Mouse (Mus musculus) CH12.LX (cell line): ENCODE measurements around the gene Cand1. TPM values are rescaled to one million over a fixed set of nuclear protein-coding genes. Genes with fewer than 3 reads are reported as not detected.

Experiments
- DNase-seq: peaks from one replicate; pipeline ENCODE4 v3.0.0-alpha.2; 2013; ENCODE audit errors: extremely low read depth
- H3K27ac ChIP-seq: 2 replicates; pipeline ENCODE4 v1.5.1; 2012; ENCODE audit warnings: low read depth, mild to moderate bottlenecking, control low read depth, moderate library complexity; ENCODE audit not compliant: insufficient read depth
- H3K27me3 ChIP-seq: replicated peaks from 2 replicates; pipeline ENCODE3; 2012; ENCODE audit warnings: inconsistent platforms
- H3K36me3 ChIP-seq, 2 experiments: replicated peaks in 1 of 2; 2 replicates each; pipeline versions ENCODE3 to v1.6.1; 2012; ENCODE audit warnings: inconsistent platforms in 1 of 2, low read length in 1 of 2, mild to moderate bottlenecking in 1 of 2, mixed read lengths in 1 of 2, moderate library complexity in 1 of 2; ENCODE audit not compliant: control insufficient read depth in 1 of 2, insufficient read depth in 1 of 2
- H3K4me1 ChIP-seq, 2 experiments: 2 replicates each; pipeline ENCODE4 v1.6.1; 2012; ENCODE audit warnings: inconsistent platforms in 1 of 2, moderate library complexity in 1 of 2; ENCODE audit not compliant: insufficient read depth in 2 of 2, control insufficient read depth in 1 of 2
- H3K4me2 ChIP-seq: 2 replicates; pipeline ENCODE4 v1.6.1; 2012; ENCODE audit warnings: low read depth, mild to moderate bottlenecking, control low read depth; ENCODE audit not compliant: poor library complexity, insufficient read depth, severe bottlenecking
- H3K4me3 ChIP-seq, 3 experiments: fragments of 150-350 bp in 1 of 3; sonication (generic) in 1 of 3; replicated peaks in 1 of 3; 2 replicates each; pipeline versions ENCODE3 to v1.5.1; 2011 to 2012; ENCODE audit warnings: low read depth in 2 of 3, low read length in 2 of 3, mild to moderate bottlenecking in 2 of 3, moderate library complexity in 2 of 3, control low read depth in 1 of 3, improper control_type of control experiment in 1 of 3, inconsistent platforms in 1 of 3, mixed read lengths in 1 of 3; ENCODE audit not compliant: poor library complexity in 1 of 3
- H3K79me2 ChIP-seq: replicated peaks from 2 replicates; pipeline ENCODE4 v1.6.1; 2012; ENCODE audit warnings: mild to moderate bottlenecking, moderate library complexity; ENCODE audit not compliant: control insufficient read depth, poor library complexity, insufficient read depth, severe bottlenecking; ENCODE audit errors: extremely low read depth
- H3K9ac ChIP-seq: 2 replicates; pipeline ENCODE4 v1.6.1; 2012; ENCODE audit warnings: low read depth, mild to moderate bottlenecking, control low read depth, moderate library complexity; ENCODE audit not compliant: insufficient read depth
- H3K9me3 ChIP-seq: replicated peaks from 2 replicates; pipeline ENCODE3; 2012; ENCODE audit warnings: low read length, inconsistent platforms, mixed read lengths
- CHD1 ChIP-seq: IDR thresholded peaks from 2 replicates; pipeline ENCODE4 v1.6.1; 2012; ENCODE audit warnings: low read depth, low read length, improper control_type of control experiment, inconsistent platforms
- CTCF ChIP-seq, 2 experiments: IDR thresholded peaks in 1 of 2; conservative IDR thresholded peaks in 1 of 2; 2 replicates each; pipeline ENCODE4 v1.5.1; 2011 to 2012; ENCODE audit warnings: low read depth in 2 of 2, low read length in 2 of 2, improper control_type of control experiment in 1 of 2, inconsistent platforms in 1 of 2, mild to moderate bottlenecking in 1 of 2, moderate library complexity in 1 of 2
- ETS1 ChIP-seq: conservative IDR thresholded peaks from 2 replicates; pipeline ENCODE4 v1.6.1; 2012; ENCODE audit warnings: low read depth, mild to moderate bottlenecking, inconsistent platforms, low read length, improper control_type of control experiment, moderate library complexity
- IRF4 ChIP-seq: IDR thresholded peaks from 2 replicates; pipeline ENCODE4 v1.6.1; 2014; ENCODE audit warnings: low read depth, mild to moderate bottlenecking, inconsistent platforms, low read length, improper control_type of control experiment
- MAZ ChIP-seq: IDR thresholded peaks from 2 replicates; pipeline ENCODE4 v1.6.1; 2012; ENCODE audit warnings: low read depth, mild to moderate bottlenecking, inconsistent platforms, low read length, improper control_type of control experiment, moderate library complexity
- MEF2A ChIP-seq: IDR thresholded peaks from 2 replicates; pipeline ENCODE4 v1.6.1; 2014; ENCODE audit warnings: low read depth, mild to moderate bottlenecking, inconsistent platforms, low read length, improper control_type of control experiment, borderline replicate concordance
- MXI1 ChIP-seq: IDR thresholded peaks from 2 replicates; pipeline ENCODE4 v1.6.1; 2011; ENCODE audit warnings: mild to moderate bottlenecking, low read depth, low read length, improper control_type of control experiment
- MYC ChIP-seq: IDR thresholded peaks from 2 replicates; pipeline ENCODE4 v1.6.1; 2011; ENCODE audit warnings: low read depth, mild to moderate bottlenecking, improper control_type of control experiment, low read length
- NELFE ChIP-seq: IDR thresholded peaks from 2 replicates; pipeline ENCODE4 v1.6.1; 2011; ENCODE audit warnings: low read depth, low read length, improper control_type of control experiment
- NRF1 ChIP-seq: IDR thresholded peaks from 2 replicates; pipeline ENCODE4 v1.6.1; 2014; ENCODE audit warnings: low read depth, mild to moderate bottlenecking, inconsistent platforms, low read length, improper control_type of control experiment, moderate library complexity
- RAD21 ChIP-seq: IDR thresholded peaks from 2 replicates; pipeline ENCODE4 v1.6.1; 2011; ENCODE audit warnings: low read depth, mild to moderate bottlenecking, low read length, improper control_type of control experiment, moderate library complexity
- SMC3 ChIP-seq: IDR thresholded peaks from 2 replicates; pipeline ENCODE4 v1.6.1; 2011; ENCODE audit warnings: low read depth, low read length, improper control_type of control experiment
- TBP ChIP-seq: conservative IDR thresholded peaks from 2 replicates; pipeline ENCODE4 v1.6.1; 2011; ENCODE audit warnings: low read depth, low read length, improper control_type of control experiment
- USF1 ChIP-seq: IDR thresholded peaks from 2 replicates; pipeline ENCODE4 v1.6.1; 2014; ENCODE audit warnings: low read depth, mild to moderate bottlenecking, inconsistent platforms, low read length, improper control_type of control experiment
- ZC3H11A ChIP-seq: IDR thresholded peaks from 2 replicates; pipeline ENCODE4 v1.6.1; 2012; ENCODE audit warnings: low read depth, mild to moderate bottlenecking, inconsistent platforms, low read length, improper control_type of control experiment
- dilution Hi-C: fragments of 300-500 bp; cut with MboI; formaldehyde crosslinking; loops from 2 replicates; pipeline ENCODE4 v1.14.3; 2020; ENCODE audit warnings: low sequenced_read_pairs; ENCODE audit not compliant: extremely low pct_unique_long_range_greater_than_20kb, extremely low pct_ligation_motif_present
- in situ Hi-C: fragments of 300-500 bp; cut with MboI; formaldehyde crosslinking; loops from 3 replicates; pipeline ENCODE4 v1.14.3; 2019; ENCODE audit warnings: low sequenced_read_pairs, low pct_ligation_motif_present, low pct_unique_long_range_greater_than_20kb, mixed read lengths
- polyA plus RNA-seq: library from polyadenylated mRNA; unstranded; fragments of >175 nt; gene quantifications from 2 replicates; pipeline ENCODE4 v1.2.1, GENCODE M21; 2012; ENCODE audit warnings: low read depth; ENCODE audit not compliant: insufficient read length
- total RNA-seq, 2 experiments: library from RNA; depleted of rRNA; stranded (reverse); fragments of 300-350 nt in 1 of 2; fragments of >200 nt in 1 of 2; gene quantifications; 2 replicates each; pipeline ENCODE4 v1.2.3; 2012 to 2014

Gene Cand1
- total and polyA plus RNA-seq, 3 experiments, result 71.2 to 126 (median 97.5) TPM

DNA sequence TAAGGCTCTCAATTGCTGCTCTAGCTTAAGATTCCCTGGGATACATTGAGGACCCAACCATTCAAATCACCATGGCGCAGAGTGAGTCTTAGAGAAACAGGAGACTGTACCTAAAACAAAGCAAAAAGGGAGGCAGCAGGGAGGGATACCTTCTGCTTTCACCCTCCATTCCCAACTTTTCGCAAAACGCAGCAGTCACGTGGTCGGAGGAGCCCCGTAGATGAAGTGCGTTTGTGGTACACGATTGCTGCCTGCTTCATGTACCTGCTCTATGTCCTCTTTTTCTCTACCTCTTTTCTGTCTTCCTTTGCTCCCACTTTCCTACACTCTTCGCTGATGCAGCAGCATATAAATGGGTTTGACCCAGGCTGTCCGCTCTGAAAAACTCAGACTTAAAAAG lies 39.0 kb upstream of the Cand1 start:
- dilution Hi-C loops, result no loop called here
- no peak overlapping the region for H3K4me3 ChIP-seq
- TF ChIP-seq MEF2A, result no peak
- TF ChIP-seq MXI1, result no peak
- TF ChIP-seq NELFE, result no peak
- TF ChIP-seq CHD1, result no peak
- TF ChIP-seq CTCF (conservative IDR thresholded peaks at IDR 0.05 in 1 of 2, IDR thresholded peaks at IDR 0.05 in 1 of 2; ENCODE audit: low read depth in 2 of 2, low read length in 2 of 2), result no peak
- TF ChIP-seq SMC3, result no peak
- TF ChIP-seq NRF1, result no peak
- TF ChIP-seq IRF4, result no peak
- TF ChIP-seq ETS1, result no peak
- no peak for TF ChIP-seq TBP
- H3K27ac ChIP-seq, result no peak overlapping the region
- in situ Hi-C loops, result no loop called here
- 0 out of 4 replicates have a peak, but pooled peaks cover 0 to 2% of the 10 kb centered on the region in 2 experiments for H3K4me1 ChIP-seq
- H3K36me3 ChIP-seq, result no peaks in the 10 kb centered on the region
- no peak for DNase-seq
- no peaks in the 10 kb centered on the region for H3K9me3 ChIP-seq
- no peaks in the 10 kb centered on the region for H3K79me2 ChIP-seq
- H3K4me2 ChIP-seq, result no peak overlapping the region
- no peaks in the 10 kb centered on the region for H3K27me3 ChIP-seq
- no peak overlapping the region for H3K9ac ChIP-seq

- in situ Hi-C loops, result no loop called here
- H3K4me1 ChIP-seq, result peaks cover 2 to 8% of the 10 kb centered on the region in 2 experiments; a peak in 1 of 4 replicates
- TF ChIP-seq SMC3, result no peak
- no peak for TF ChIP-seq MYC
- TF ChIP-seq, all 38 proteins: peak for 0
- H3K36me3 ChIP-seq, result no peaks in the 10 kb centered on the region
- no peaks in the 10 kb centered on the region for H3K9me3 ChIP-seq
- no peak for DNase-seq
- H3K9ac ChIP-seq, result no peak overlapping the region
- H3K27ac ChIP-seq, result no peak overlapping the region
- no peaks in the 10 kb centered on the region for H3K79me2 ChIP-seq
- H3K4me2 ChIP-seq, result no peak overlapping the region
- no peak overlapping the region for H3K4me3 ChIP-seq
- no peaks in the 10 kb centered on the region for H3K27me3 ChIP-seq
- dilution Hi-C loops, result no loop called here
Measured at GRCm38 (mm10) chr10:119274333-119274732, 34.5 kb upstream of the Cand1 start.

DNA sequence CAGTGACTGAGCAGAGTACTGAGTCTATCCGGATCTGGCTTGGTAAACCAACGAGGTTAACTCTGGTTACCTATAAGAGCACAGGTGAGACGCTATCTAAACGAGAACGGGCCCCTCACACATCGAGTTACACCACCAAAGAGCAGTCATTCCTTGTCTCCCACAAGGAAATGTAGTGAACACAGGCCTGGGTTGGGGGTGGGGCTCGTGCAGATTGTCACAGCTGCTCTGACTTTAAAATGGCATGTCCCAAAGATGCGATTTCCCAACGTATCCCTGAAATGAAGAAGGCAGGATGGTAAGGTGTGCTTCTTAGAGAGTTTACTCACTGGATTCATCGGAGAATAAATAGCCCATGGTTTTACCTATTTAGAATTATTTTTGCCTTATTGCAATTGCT lies 32.7 kb upstream of the Cand1 start:
- dilution Hi-C loops, result no loop called here
- no peak for DNase-seq

More for the DNA sequence above, 32.7 kb upstream of the Cand1 start:
- H3K27ac ChIP-seq, result no peak overlapping the region
- TF ChIP-seq NRF1, result no peak
- TF ChIP-seq TBP, result no peak
- no peak for TF ChIP-seq RAD21
- TF ChIP-seq ZC3H11A, result no peak
- TF ChIP-seq NELFE, result no peak
- no peak for TF ChIP-seq SMC3
- TF ChIP-seq USF1, result no peak
- TF ChIP-seq MAZ, result no peak
- TF ChIP-seq, all 38 proteins: peak for 0
- H3K4me2 ChIP-seq, result no peak overlapping the region
- no peak overlapping the region for H3K9ac ChIP-seq
- H3K4me1 ChIP-seq, result peaks cover 2 to 8% of the 10 kb centered on the region in 2 experiments; a peak in 1 of 4 replicates
- no peak overlapping the region for H3K4me3 ChIP-seq
- H3K79me2 ChIP-seq, result no peaks in the 10 kb centered on the region
- no peaks in the 10 kb centered on the region for H3K36me3 ChIP-seq
- no peaks in the 10 kb centered on the region for H3K27me3 ChIP-seq
- in situ Hi-C loops, result no loop called here
- H3K9me3 ChIP-seq, result peaks cover under 1% of the 10 kb centered on the region
